Mouse (Mus musculus) limb, embryonic 13.5 days (tissue): Measurements from ENCODE around the gene 1700001J03Rik. TPM values are rescaled to one million over a fixed set of nuclear protein-coding genes. Genes with fewer than 3 reads are reported as not detected.
"Not testable (repeated sequence)": the region's sequence is repeated elsewhere in the genome, so short reads cannot be mapped to it uniquely, and the experiment has no call there.

Source experiments
- ATAC-seq: fragments of 200-750 bp; cut with Nextera tagmentation; 2 replicates; pipeline ENCODE4 v1.8.0; 2017; ENCODE audit warnings: low read depth, moderate number of reproducible peaks, moderate TSS enrichment; ENCODE audit not compliant: low FRiP score
- H3K27ac ChIP-seq: fragments of 300-500 bp; sonication (generic); 2 replicates; pipeline ENCODE4 v1.5.1; 2015; ENCODE audit warnings: inconsistent platforms, mild to moderate bottlenecking, moderate library complexity
- H3K27me3 ChIP-seq: fragments of 300-500 bp; sonication (generic); 2 replicates; pipeline ENCODE4 v1.6.1; 2015; ENCODE audit warnings: mild to moderate bottlenecking, inconsistent platforms
- H3K36me3 ChIP-seq: fragments of 300-500 bp; sonication (generic); 2 replicates; pipeline ENCODE4 v1.6.1; 2015; ENCODE audit warnings: inconsistent platforms, mild to moderate bottlenecking, moderate library complexity
- H3K4me1 ChIP-seq: fragments of 300-500 bp; sonication (generic); 2 replicates; pipeline ENCODE4 v1.6.1; 2015; ENCODE audit warnings: inconsistent platforms
- H3K4me2 ChIP-seq: fragments of 300-500 bp; sonication (generic); replicated peaks from 2 replicates; pipeline ENCODE4 v1.6.1; 2015; ENCODE audit warnings: inconsistent platforms, mild to moderate bottlenecking, moderate library complexity
- H3K4me3 ChIP-seq: fragments of 300-500 bp; sonication (generic); 2 replicates; pipeline ENCODE4 v1.5.1; 2015; ENCODE audit warnings: moderate library complexity, mild to moderate bottlenecking, inconsistent platforms
- H3K9ac ChIP-seq: fragments of 300-500 bp; sonication (generic); 2 replicates; pipeline ENCODE4 v1.6.1; 2015; ENCODE audit warnings: mild to moderate bottlenecking, inconsistent platforms
- H3K9me3 ChIP-seq: fragments of 300-500 bp; sonication (generic); 2 replicates; pipeline ENCODE4 v1.6.1; 2016; ENCODE audit warnings: inconsistent platforms
- WGBS: fragments of 180-500 bp; shearing (Covaris S2); methylation state at CpG from one replicate; pipeline ENCODE4 v1.1.7; 2015; 5-methylcytosine and 5-hydroxymethylcytosine counted together
- polyA plus RNA-seq: library from polyadenylated mRNA; unstranded; fragments of >200 nt; fragmentation: Nextera tagmentation; extraction: Ambion mirVana; gene quantifications from 2 replicates; pipeline ENCODE4 v1.2.1, GENCODE M21; 2015

Gene 1700001J03Rik
- polyA plus RNA-seq, 1 experiment from 2014 or later = not detected

DNA sequence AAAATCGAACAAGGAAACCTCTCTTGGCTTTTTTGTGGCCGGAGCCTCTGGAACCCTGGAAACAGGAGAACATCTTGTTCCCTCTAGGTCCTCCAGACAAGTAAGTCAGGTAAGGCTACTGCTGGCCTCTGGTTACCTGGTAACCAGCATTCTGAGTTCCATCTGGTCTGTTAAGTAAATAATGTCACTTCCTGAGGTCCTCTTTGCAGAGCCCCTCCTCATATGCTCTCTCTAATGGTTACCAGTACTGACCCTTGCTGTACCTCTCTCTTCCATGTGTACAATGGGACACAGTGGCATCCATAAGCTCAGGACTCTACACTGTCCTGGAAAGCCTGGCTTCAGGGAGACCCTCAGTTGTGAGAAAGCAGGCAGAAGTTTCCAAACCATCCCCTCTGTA, 14.5 kb downstream of the 1700001J03Rik start, which contains the start of gene Gm6309:
TSS of gene Gm6309 (minus strand) at position 101 of the 400 bp plus-strand sequence.
- not testable (repeated sequence) for H3K27ac ChIP-seq, H3K4me2 ChIP-seq, H3K9ac ChIP-seq, H3K36me3 ChIP-seq, H3K4me1 ChIP-seq, H3K4me3 ChIP-seq, H3K9me3 ChIP-seq, H3K27me3 ChIP-seq, ATAC-seq
- WGBS = 78% methylated on average over 2 of the region's 2 CpGs

DNA sequence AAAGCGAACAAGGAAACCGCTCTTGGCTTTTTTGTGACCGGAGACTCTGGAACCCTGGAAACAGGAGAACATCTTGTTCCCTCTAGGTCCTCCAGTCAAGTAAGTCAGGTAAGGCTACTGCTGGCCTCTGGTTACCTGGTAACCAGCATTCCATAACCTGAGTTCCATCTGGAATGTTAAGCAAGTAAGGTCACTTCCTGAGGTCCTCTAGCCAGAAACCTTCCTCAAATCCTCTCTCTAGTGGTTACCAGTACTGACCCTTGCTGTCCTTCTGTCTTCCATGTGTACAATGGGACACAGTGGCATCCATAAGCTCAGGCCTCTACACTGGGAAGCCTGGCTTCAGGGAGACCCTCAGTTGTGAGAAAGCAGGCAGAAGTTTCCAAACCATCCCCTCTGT, 24.7 kb downstream of the 1700001J03Rik start, which contains the start of gene Gm5565:
TSS of gene Gm5565 (minus strand) at position 101 of the 400 bp plus-strand sequence.
- not testable (repeated sequence) for ATAC-seq, H3K36me3 ChIP-seq, H3K4me3 ChIP-seq, H3K9ac ChIP-seq, H3K9me3 ChIP-seq, H3K27me3 ChIP-seq, H3K4me2 ChIP-seq, H3K27ac ChIP-seq, H3K4me1 ChIP-seq
- 94% methylated on average over 3 of the region's 3 CpGs for WGBS

DNA sequence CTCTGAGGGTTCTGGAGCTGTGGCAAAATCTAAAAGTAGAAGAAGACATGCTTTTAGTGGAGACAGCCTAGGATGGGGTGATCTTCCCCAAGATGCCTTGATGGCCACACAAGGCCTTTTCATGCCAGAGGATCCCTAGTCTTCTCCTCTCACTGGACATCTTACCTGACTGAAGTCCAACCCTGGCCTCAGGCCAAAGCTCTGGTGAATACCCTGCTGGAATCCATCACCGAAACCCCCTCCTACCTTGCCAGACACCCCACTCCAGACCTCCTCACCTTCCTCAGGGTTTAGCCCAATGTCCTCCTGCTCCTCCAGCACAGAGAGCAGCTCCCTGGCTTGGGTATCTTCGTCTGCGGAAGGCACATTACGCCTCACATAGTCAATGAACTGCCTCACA, 26.8 kb downstream of the 1700001J03Rik start:
- H3K9ac ChIP-seq, H3K4me1 ChIP-seq, ATAC-seq, H3K36me3 ChIP-seq, H3K4me3 ChIP-seq, H3K27me3 ChIP-seq, H3K9me3 ChIP-seq, H3K4me2 ChIP-seq, H3K27ac ChIP-seq: not testable (repeated sequence)
- WGBS = 89% methylated on average over 4 of the region's 4 CpGs

DNA sequence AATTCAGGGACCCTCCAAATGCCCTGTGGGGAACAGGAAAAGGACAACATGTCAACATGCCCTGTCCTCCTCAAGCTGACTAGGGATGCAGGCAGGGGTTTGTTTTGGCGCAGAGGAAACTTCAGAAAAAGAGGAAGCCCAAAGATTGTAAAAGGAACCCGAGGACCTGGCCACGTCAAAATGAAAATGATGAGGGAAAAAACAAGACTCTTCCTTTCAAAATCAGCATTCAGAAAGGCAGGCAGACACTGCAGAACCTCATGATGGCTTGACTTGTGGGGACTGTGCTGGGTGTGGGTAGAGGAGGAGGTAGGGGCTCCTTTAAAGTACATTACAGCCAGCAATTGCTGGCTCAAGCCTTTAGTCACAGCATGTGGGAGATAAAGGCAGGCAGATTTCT, 34.6 kb downstream of the 1700001J03Rik start:
- 81% methylated on average over 3 of the region's 3 CpGs for WGBS
- Histone ChIP-seq H3K4me1 (no peaks in the 10 kb centered on the region), H3K9me3 (peaks cover 10% of the 10 kb centered on the region; the same call in 1 of the 2 replicates), H3K36me3 (no peaks in the 10 kb centered on the region), H3K27ac (no peak overlapping the region), H3K4me3 (no peak overlapping the region), H3K27me3 (no peaks in the 10 kb centered on the region), H3K9ac (no peak overlapping the region), H3K4me2 (no peak overlapping the region)
- ATAC-seq = no peak

DNA sequence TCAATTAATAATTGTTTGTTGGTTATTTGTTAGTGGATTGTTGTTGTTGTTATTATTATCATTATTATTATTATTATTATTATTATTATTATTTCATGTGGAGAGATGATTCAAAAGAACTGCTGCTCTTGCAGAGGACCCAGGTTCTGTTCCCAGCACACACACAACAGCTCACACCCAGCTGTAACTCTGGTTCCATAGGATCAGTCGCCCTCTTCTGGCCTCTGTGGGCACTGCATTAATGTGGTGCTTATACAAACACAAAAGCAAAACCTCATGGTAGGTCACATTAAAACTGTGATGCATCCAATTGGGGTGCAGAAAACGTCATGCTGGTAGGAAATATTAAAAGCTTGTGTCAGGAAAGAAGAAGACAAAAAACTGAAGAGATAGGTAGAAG, 37.2 kb downstream of the 1700001J03Rik start:
- no peak overlapping the region for H3K9ac ChIP-seq
- no peak for ATAC-seq
- no peak overlapping the region for H3K27ac ChIP-seq
- peaks cover 10% of the 10 kb centered on the region; the same call in 1 of the 2 replicates for H3K9me3 ChIP-seq
- H3K36me3 ChIP-seq = no peaks in the 10 kb centered on the region
- no peaks in the 10 kb centered on the region for H3K27me3 ChIP-seq
- no peak overlapping the region for H3K4me2 ChIP-seq
- H3K4me1 ChIP-seq = no peaks in the 10 kb centered on the region
- WGBS = 57% methylated on average over 2 of the region's 2 CpGs
- no peak overlapping the region for H3K4me3 ChIP-seq

Other genes with a start within 250 kb of the 1700001J03Rik start
- not detected in 2 replicates for gene Cyp3a25, start 175.7 kb downstream of the 1700001J03Rik start, polyA plus RNA-seq
- gene Cyp3a59, start 106.0 kb downstream of the 1700001J03Rik start, polyA plus RNA-seq = not detected in 2 replicates
- gene Gm5565, start 24.8 kb downstream of the 1700001J03Rik start, polyA plus RNA-seq = not detected in 2 replicates
- gene Gm6309, start 14.6 kb downstream of the 1700001J03Rik start, polyA plus RNA-seq = not detected in 2 replicates
- gene Rnf6, start 36.3 kb upstream of the 1700001J03Rik start, polyA plus RNA-seq = 40.1 and 40.3 TPM in 2 replicates
- 21.0 and 21.5 TPM in 2 replicates for gene Cdk8, start 45.9 kb upstream of the 1700001J03Rik start, polyA plus RNA-seq
- 3.7 and 4.5 TPM in 2 replicates for gene Wasf3, start 199.7 kb upstream of the 1700001J03Rik start, polyA plus RNA-seq